Mouse (Mus musculus) heart, adult 2 months (tissue): Measurements from ENCODE around the gene Pmp22.

Experiments used
- CTCF ChIP-seq: fragments of 200-600 bp; IDR thresholded peaks from 2 replicates; pipeline ENCODE4 v1.8.1; 2022; ENCODE audit warnings: antibody characterized with exemption, mild to moderate bottlenecking, moderate library complexity
- POLR2A ChIP-seq: fragments of 200-500 bp; IDR thresholded peaks from 2 replicates; pipeline ENCODE4 v1.6.1; 2011; ENCODE audit warnings: mild to moderate bottlenecking, low read depth, low read length, control low read depth; ENCODE audit not compliant: insufficient read depth

GRCm38 (mm10) chr11:63163986-63164682 lies 35.4 kb downstream of the Pmp22 start:
- no peak for TF ChIP-seq CTCF
- no peak for TF ChIP-seq POLR2A
